Mouse (Mus musculus) layer of hippocampus, adult 9-10 months (tissue): ENCODE measurements around the gene Lce1e.
"Not testable (repeated sequence)": the region's sequence is repeated elsewhere in the genome, so short reads cannot be mapped to it uniquely, and the experiment has no call there.

Source experiments
- DNase-seq: peaks from one replicate; pipeline ENCODE4 v3.0.0; 2022; ENCODE audit warnings: low spot score

Lce1e gene

DNA sequence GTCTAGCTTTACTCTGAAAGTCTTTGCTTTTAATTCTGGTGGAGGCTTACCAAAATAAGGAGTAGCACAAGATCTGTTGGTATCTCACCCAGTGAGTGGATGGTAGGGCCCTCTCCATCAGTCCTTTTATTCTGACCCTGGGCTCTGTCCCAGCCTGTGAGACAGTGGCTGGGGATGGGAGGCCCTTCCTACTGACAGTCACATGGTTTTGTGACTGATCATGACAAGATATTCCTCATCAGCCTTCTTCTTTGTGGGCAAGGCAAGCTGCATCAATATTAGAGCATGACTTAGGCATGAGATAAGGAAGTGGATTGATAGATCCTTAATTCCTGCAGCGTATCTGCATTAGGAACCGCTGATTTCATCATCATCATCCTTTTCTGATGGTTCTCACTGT lies at the start of gene Lce1e:
Gene Lce1e, minus strand, starts transcription at position 101 of the 400 bp plus-strand sequence.
- DNase-seq, result no peak

DNA sequence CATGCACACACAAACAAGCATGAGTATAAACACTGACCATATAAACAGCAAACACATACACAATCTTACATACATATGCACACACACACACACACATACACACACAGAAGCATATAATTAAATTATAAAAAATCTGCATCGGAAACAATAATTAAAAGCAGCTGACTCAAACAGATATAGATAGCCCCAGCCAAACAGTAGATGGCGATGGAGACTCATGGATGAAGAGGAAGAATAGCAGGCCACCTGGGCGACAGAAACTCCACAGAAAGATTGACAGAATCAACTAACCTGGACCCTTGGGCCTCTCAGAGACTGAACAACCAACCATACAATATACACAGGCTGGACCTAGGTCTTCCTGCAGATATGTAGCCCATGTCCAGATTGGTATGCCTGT lies 44.3 kb upstream of the Lce1e start:
- DNase-seq, result no peak

DNA sequence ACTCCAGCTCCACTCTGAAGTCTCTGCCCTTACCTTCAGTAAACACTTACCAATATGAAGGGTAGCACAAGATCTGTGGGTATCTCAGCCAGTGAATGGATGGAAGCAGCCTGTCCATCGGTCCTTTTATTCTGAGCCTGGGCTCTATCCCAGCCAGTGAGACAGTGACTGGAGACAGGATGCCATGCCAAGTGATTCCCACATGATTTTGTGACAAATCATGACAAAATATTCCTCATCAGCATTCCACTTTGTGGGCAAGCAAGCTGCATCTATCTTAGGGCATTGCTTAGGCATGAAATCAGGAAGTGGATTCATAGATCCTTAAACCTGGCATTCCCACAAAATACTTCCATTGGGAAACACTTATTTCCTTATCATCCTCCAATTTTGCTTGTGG lies 43.4 kb upstream of the Lce1e start, which contains the start of gene Lce1g:
Gene Lce1g, minus strand, starts transcription at position 101 of the 400 bp plus-strand sequence.
- no peak for DNase-seq

DNA sequence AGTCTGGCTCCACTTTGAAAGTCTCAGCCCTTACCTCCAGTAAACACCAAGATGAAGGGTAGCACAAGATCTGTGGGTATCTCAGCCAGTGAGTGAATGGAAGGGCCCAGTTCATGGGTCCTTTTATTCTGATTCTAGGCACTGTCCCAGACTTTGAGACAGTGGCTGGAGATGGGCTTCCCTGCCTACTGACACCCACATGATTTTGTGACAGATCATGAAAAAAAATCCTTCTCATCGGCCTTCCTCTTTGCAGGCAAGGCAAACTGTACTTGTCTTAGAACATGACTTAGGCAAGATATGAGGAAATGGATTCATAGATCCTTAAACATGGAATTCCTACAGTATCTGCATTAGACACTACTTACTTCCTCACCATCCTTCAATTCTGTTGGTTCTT lies 30.1 kb upstream of the Lce1e start, which contains the start of gene Gm38119:
Gene Gm38119, minus strand, starts transcription at position 101 of the 400 bp plus-strand sequence.
- no peak for DNase-seq

DNA sequence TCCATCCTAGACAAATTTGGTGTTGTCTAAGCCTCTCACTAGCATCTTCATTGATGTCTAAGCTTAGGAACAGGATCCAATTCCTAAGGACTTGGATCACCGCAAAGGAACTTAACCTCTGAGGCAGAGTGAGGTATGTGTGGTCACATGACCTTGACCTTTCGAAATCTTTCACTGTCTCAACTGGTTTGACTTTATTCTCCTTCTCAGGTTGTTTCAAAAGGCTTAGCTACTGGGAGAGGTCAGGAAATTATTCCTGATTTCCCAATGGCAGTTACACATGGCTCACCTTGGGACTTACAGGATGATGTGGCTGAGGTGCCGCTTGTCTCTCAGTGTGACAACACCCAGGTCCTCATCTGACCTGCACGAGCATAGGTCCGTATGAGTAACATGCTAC lies 13.8 kb upstream of the Lce1e start:
- no peak for DNase-seq

DNA sequence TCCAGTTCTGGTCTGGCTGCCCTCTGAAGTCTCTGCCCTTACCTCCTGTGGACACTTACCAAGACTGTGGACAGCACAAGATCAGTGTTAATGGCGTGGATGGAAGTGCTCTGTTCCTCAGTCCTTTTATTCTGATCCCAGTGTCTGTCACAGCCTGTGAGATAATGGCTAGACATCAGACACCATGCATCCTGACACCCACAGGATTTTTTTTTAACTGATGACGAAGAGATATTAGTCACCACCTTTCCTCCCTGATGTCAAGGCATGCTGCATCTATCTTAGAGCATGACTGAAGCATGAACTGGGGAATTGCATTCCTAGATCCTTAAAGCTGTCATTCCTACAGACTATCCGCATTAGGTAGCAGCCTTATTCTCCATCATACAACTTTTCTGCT lies 11.4 kb upstream of the Lce1e start, which contains the start of gene Lce1f:
Gene Lce1f, minus strand, starts transcription at position 101 of the 400 bp plus-strand sequence.
- DNase-seq, result no peak

DNA sequence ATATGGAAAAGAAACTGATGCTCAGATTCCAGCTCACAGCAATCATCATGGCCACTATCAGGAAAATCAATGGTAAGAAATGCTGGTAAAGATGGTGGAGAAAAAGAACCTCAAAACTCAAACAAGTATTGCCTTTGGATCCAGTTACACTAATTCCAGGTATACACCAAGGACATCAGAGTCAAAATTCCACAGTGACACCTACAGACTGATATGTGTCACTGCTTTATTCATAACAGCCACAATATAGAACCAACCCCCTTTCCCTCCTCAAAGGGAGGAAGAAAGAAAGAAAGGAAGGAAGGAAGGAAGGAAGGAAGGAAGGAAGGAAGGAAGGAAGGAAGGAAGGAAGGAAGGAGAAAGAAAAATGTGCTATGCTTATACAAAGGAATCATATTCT lies 6.2 kb upstream of the Lce1e start:
- no peak for DNase-seq

DNA sequence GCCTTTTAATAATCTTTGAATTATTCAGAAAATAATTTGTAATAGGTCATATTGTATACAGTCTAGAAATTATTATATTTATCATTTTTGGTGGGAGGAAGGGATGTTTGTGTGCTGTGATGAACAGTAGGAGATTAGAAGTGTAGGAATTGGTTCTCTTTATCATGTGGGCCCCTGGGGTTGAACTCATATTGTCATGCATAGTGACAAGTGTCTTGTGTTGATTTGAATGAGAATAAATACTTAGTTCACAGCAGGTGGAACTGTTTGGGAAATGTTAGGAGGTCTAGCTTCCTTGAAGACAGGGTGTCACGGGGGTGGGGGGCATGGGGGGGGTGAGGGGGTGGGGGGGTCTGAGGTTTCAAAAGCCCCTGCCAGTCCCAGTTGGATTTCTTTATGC lies 14.3 kb downstream of the Lce1e start:
- no peak for DNase-seq

DNA sequence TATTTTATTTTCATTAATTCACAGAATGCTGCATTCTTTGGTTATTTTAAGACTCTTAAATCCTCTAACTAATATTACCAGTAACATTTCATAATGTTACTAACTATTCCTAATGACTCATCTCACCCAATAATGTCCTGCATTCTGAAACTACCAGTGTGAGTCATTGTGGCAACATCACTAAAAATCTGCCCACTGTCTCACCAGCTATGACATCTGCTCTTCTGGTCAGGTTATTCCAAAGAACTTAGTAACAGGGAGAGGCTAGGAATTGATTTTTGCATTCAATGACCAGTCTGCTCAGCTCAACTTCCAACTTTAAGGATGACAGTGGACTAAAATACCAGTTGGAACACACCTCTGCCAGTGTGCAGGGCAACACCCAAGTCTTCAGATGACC lies 17.2 kb downstream of the Lce1e start:
- no peak for DNase-seq

DNA sequence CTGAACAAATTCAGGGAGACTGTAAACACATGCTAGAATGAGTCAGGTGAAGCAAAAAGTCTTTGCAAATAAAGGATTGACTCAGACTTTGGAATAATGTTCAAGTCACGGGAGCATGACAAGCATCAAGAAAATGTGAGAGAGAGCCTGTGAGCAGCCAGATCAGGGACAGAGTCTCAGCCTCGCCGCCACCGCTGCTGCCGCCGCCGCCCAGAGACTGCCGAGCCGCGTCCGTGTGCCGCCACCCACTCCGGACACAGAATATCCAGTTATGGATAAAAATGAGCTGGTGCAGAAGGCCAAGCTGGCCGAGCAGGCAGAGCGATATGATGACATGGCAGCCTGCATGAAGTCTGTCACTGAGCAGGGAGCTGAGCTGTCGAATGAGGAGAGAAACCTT lies 19.7 kb downstream of the Lce1e start:
- not testable (repeated sequence) for DNase-seq

DNA sequence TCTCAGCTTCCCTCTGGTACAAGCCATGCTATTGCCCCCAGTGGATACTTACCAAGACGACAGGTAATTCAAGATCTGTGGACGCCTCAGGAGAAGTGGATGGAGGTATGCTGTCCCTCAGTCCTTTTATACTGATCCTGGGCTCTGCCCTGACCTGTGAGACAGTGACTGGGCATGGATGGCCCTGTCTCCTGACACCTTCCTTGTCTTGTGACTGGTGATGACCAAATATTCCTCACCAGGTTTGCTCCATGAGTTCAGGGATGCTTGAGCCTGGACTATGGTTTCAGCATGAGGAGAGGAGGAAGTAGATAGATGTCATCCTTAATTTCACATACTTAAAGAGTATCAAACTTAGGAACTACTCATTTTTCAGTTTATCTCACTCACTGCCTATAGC lies 21.8 kb downstream of the Lce1e start, which contains the start of gene Lce1d:
Gene Lce1d, minus strand, starts transcription at position 101 of the 400 bp plus-strand sequence.
- DNase-seq, result no peak

DNA sequence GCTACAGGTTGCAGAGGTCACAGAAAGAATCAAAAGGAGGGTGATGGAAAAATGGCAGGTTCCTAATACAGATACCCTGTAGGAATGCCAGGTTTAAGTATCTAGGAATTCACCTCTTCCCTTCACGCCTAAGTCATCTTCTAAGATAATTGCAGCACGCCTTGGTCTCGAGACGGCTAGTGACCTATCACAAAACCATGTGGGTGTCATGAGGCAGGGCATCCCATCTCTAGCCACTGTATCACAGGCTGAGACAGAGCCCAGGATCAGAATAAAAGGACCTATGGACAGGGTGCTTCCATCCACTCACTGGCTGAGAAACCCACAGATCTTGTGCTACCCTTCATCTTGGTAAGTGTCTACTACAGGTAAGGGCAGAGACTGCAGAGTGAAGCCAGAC lies 29.9 kb downstream of the Lce1e start, which contains the start of gene Lce1c:
Gene Lce1c, plus strand, starts transcription at position 301 of the 400 bp plus-strand sequence.
- no peak for DNase-seq

DNA sequence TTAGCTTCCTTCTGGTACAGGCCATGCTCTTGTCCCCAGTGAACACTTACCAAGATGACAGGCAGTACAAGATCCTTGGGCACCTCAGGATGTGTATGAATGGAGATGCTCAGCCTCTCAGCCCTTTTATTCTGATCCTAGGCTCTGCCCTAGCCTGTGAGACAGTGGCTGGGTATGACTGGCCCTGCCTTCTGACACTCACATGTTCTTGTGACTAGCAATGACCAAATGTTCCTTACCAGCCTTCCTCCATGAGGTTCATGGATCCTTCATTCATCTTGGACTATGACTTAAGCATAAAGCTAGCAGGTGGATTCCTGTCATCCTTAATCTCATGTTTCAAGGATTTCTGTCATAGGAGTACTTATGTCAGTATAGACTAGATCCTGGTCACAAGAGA lies 38.7 kb downstream of the Lce1e start, which contains the start of gene Lce1a2:
Gene Lce1a2, minus strand, starts transcription at position 101 of the 400 bp plus-strand sequence.
- DNase-seq, result no peak
